Mouse (Mus musculus): ENCODE results near the gene Crybg2. TPM values are rescaled to one million over a fixed set of nuclear protein-coding genes. Genes with fewer than 3 reads are reported as not detected.

The Crybg2 gene
- polyA plus RNA-seq, 1 experiment from 2014 or later: 6.6 TPM

GRCm38 (mm10) chr4:134089029-134089428 is 28.4 kb downstream of the Crybg2 start:
- Histone ChIP-seq H3K27ac (ENCODE audit: low read length) (no peak overlapping the region), H3K27me3 (ENCODE audit: control insufficient read depth, insufficient read depth, low read depth, low read length) (no peaks in the 10 kb centered on the region), H3K9me3 (replicated peaks; ENCODE audit: control insufficient read depth, low read length, poor library complexity, severe bottlenecking) (no peaks in the 10 kb centered on the region), H3K9ac (ENCODE audit: low read depth, low read length) (no peak overlapping the region), H3K4me1 (ENCODE audit: control insufficient read depth, insufficient read depth, low read length) (no peaks in the 10 kb centered on the region), H3K36me3 (ENCODE audit: control insufficient read depth, insufficient read depth, low read length) (no peaks in the 10 kb centered on the region), H3K4me3 (ENCODE audit: low read depth, low read length) (no peak overlapping the region), H3K4me2 (ENCODE audit: low read length) (no peak overlapping the region)
- 86% methylated on average over 9 of the region's 9 CpGs for WGBS
- no peak for ATAC-seq

- WGBS: 84% methylated on average over 16 of the region's 16 CpGs
- Histone ChIP-seq H3K27me3 (ENCODE audit: control insufficient read depth, insufficient read depth, low read depth, low read length) (no peaks in the 10 kb centered on the region), H3K27ac (ENCODE audit: low read length) (no peak overlapping the region), H3K4me3 (ENCODE audit: low read depth, low read length) (no peak overlapping the region), H3K9ac (ENCODE audit: low read depth, low read length) (no peak overlapping the region), H3K4me1 (ENCODE audit: control insufficient read depth, insufficient read depth, low read length) (no peaks in the 10 kb centered on the region), H3K4me2 (ENCODE audit: low read length) (no peak overlapping the region), H3K36me3 (ENCODE audit: control insufficient read depth, insufficient read depth, low read length) (no peaks in the 10 kb centered on the region), H3K9me3 (replicated peaks; ENCODE audit: control insufficient read depth, low read length, poor library complexity, severe bottlenecking) (no peaks in the 10 kb centered on the region)
- no peak for ATAC-seq
Observed at GRCm38 (mm10) chr4:134090521-134091224, 30.1 kb downstream of the Crybg2 start.

GRCm38 (mm10) chr4:134091225-134091529 is 30.6 kb downstream of the Crybg2 start:
- no peaks in the 10 kb centered on the region for H3K9me3 ChIP-seq (replicated peaks; ENCODE audit: control insufficient read depth, low read length, poor library complexity, severe bottlenecking)
- H3K27me3 ChIP-seq (ENCODE audit: control insufficient read depth, insufficient read depth, low read depth, low read length): no peaks in the 10 kb centered on the region
- H3K27ac ChIP-seq (ENCODE audit: low read length): no peak overlapping the region
- H3K36me3 ChIP-seq (ENCODE audit: control insufficient read depth, insufficient read depth, low read length): no peaks in the 10 kb centered on the region
- H3K4me2 ChIP-seq (ENCODE audit: low read length): no peak overlapping the region
- no peak for ATAC-seq
- no peaks in the 10 kb centered on the region for H3K4me1 ChIP-seq (ENCODE audit: control insufficient read depth, insufficient read depth, low read length)
- no peak overlapping the region for H3K4me3 ChIP-seq (ENCODE audit: low read depth, low read length)
- WGBS: 86% methylated on average over 6 of the region's 6 CpGs
- no peak overlapping the region for H3K9ac ChIP-seq (ENCODE audit: low read depth, low read length)

- Histone ChIP-seq H3K4me1 (ENCODE audit: control insufficient read depth, insufficient read depth, low read length) (no peaks in the 10 kb centered on the region), H3K36me3 (ENCODE audit: control insufficient read depth, insufficient read depth, low read length) (no peaks in the 10 kb centered on the region), H3K4me3 (ENCODE audit: low read depth, low read length) (no peak overlapping the region), H3K27ac (ENCODE audit: low read length) (no peak overlapping the region), H3K27me3 (ENCODE audit: control insufficient read depth, insufficient read depth, low read depth, low read length) (no peaks in the 10 kb centered on the region), H3K9me3 (replicated peaks; ENCODE audit: control insufficient read depth, low read length, poor library complexity, severe bottlenecking) (no peaks in the 10 kb centered on the region), H3K9ac (ENCODE audit: low read depth, low read length) (no peak overlapping the region), H3K4me2 (ENCODE audit: low read length) (no peak overlapping the region)
- ATAC-seq: no peak
- WGBS: 67% methylated on average over 6 of the region's 6 CpGs
Observed at GRCm38 (mm10) chr4:134092382-134093288, 32.0 kb downstream of the Crybg2 start.

- Histone ChIP-seq H3K4me1 (ENCODE audit: control insufficient read depth, insufficient read depth, low read length) (no peaks in the 10 kb centered on the region), H3K4me3 (ENCODE audit: low read depth, low read length) (no peak overlapping the region), H3K4me2 (ENCODE audit: low read length) (no peak overlapping the region), H3K27me3 (ENCODE audit: control insufficient read depth, insufficient read depth, low read depth, low read length) (no peaks in the 10 kb centered on the region), H3K9ac (ENCODE audit: low read depth, low read length) (no peak overlapping the region), H3K36me3 (ENCODE audit: control insufficient read depth, insufficient read depth, low read length) (no peaks in the 10 kb centered on the region), H3K9me3 (replicated peaks; ENCODE audit: control insufficient read depth, low read length, poor library complexity, severe bottlenecking) (no peaks in the 10 kb centered on the region), H3K27ac (ENCODE audit: low read length) (no peak overlapping the region)
- 92% methylated on average over 7 of the region's 7 CpGs for WGBS
- no peak for ATAC-seq
Observed at GRCm38 (mm10) chr4:134094004-134094564, 33.5 kb downstream of the Crybg2 start.

- Histone ChIP-seq H3K27ac (ENCODE audit: low read length) (no peak within 1 kb of the TSS), H3K4me1 (ENCODE audit: control insufficient read depth, insufficient read depth, low read length) (no peaks in the 10 kb centered on the region), H3K27me3 (ENCODE audit: control insufficient read depth, insufficient read depth, low read depth, low read length) (no peaks in the 10 kb centered on the region), H3K4me2 (ENCODE audit: low read length) (no peak within 1 kb of the TSS), H3K4me3 (ENCODE audit: low read depth, low read length) (no peak within 1 kb of the TSS), H3K36me3 (ENCODE audit: control insufficient read depth, insufficient read depth, low read length) (no peaks in the 10 kb centered on the region), H3K9me3 (replicated peaks; ENCODE audit: control insufficient read depth, low read length, poor library complexity, severe bottlenecking) (no peaks in the 10 kb centered on the region), H3K9ac (ENCODE audit: low read depth, low read length) (no peak within 1 kb of the TSS)
- no peak for ATAC-seq
- WGBS: 48% methylated on average over 3 of the region's 3 CpGs
Observed at GRCm38 (mm10) chr4:134094923-134095547, 34.4 kb downstream of the Crybg2 start, which contains the start of gene Cd52. Gene Cd52 (minus strand): TSS chr4:134095082.

GRCm38 (mm10) chr4:134096120-134096519 is 35.5 kb downstream of the Crybg2 start:
- H3K27ac ChIP-seq (ENCODE audit: low read length): no peak overlapping the region
- H3K4me1 ChIP-seq (ENCODE audit: control insufficient read depth, insufficient read depth, low read length): no peaks in the 10 kb centered on the region
- H3K9ac ChIP-seq (ENCODE audit: low read depth, low read length): no peak overlapping the region
- no peak overlapping the region for H3K4me3 ChIP-seq (ENCODE audit: low read depth, low read length)
- H3K27me3 ChIP-seq (ENCODE audit: control insufficient read depth, insufficient read depth, low read depth, low read length): no peaks in the 10 kb centered on the region
- no peak for ATAC-seq
- H3K4me2 ChIP-seq (ENCODE audit: low read length): no peak overlapping the region
- no peaks in the 10 kb centered on the region for H3K36me3 ChIP-seq (ENCODE audit: control insufficient read depth, insufficient read depth, low read length)
- 79% methylated on average over 3 of the region's 3 CpGs for WGBS
- no peaks in the 10 kb centered on the region for H3K9me3 ChIP-seq (replicated peaks; ENCODE audit: control insufficient read depth, low read length, poor library complexity, severe bottlenecking)

- no peaks in the 10 kb centered on the region for H3K9me3 ChIP-seq (replicated peaks; ENCODE audit: control insufficient read depth, low read length, poor library complexity, severe bottlenecking)
- ATAC-seq: no peak
Observed at GRCm38 (mm10) chr4:134097015-134097608, 36.5 kb downstream of the Crybg2 start.

More at GRCm38 (mm10) chr4:134097015-134097608, 36.5 kb downstream of the Crybg2 start:
- Histone ChIP-seq H3K4me3 (ENCODE audit: low read depth, low read length) (no peak overlapping the region), H3K27me3 (ENCODE audit: control insufficient read depth, insufficient read depth, low read depth, low read length) (no peaks in the 10 kb centered on the region), H3K4me2 (ENCODE audit: low read length) (no peak overlapping the region), H3K36me3 (ENCODE audit: control insufficient read depth, insufficient read depth, low read length) (no peaks in the 10 kb centered on the region), H3K4me1 (ENCODE audit: control insufficient read depth, insufficient read depth, low read length) (no peaks in the 10 kb centered on the region), H3K9ac (ENCODE audit: low read depth, low read length) (no peak overlapping the region), H3K27ac (ENCODE audit: low read length) (no peak overlapping the region)
- 79% methylated on average over 5 of the region's 5 CpGs for whole genome bisulfite sequencing

All from midbrain, embryonic 16.5 days (tissue).